Mouse (Mus musculus) layer of hippocampus, adult 2 months (tissue): ENCODE data around the gene Mthfd2. TPM values are rescaled to one million over a fixed set of nuclear protein-coding genes. Genes with fewer than 3 reads are reported as not detected.

ENCODE experiments used
- DNase-seq, 2 experiments: peaks; one replicate each; pipeline ENCODE4 v3.0.0; 2022; ENCODE audit warnings: low spot score in 2 of 2
- H3K27ac ChIP-seq: fragments of 200-600 bp; 2 replicates; pipeline ENCODE4 v1.8.1; 2022
- H3K4me3 ChIP-seq: fragments of 200-600 bp; 2 replicates; pipeline ENCODE4 v1.8.1; 2022; ENCODE audit warnings: mild to moderate bottlenecking
- CTCF ChIP-seq: fragments of 200-600 bp; conservative IDR thresholded peaks from 2 replicates; pipeline ENCODE4 v1.8.1; 2022; ENCODE audit warnings: antibody characterized with exemption, mild to moderate bottlenecking, moderate library complexity
- total RNA-seq, 2 experiments: library from RNA; stranded (reverse); gene quantifications; 2 replicates each; pipeline ENCODE4 v1.2.3; 2021

The Mthfd2 gene
- total RNA-seq, 2 experiments from 2014 or later, result 5.8 to 7.1 TPM

DNA sequence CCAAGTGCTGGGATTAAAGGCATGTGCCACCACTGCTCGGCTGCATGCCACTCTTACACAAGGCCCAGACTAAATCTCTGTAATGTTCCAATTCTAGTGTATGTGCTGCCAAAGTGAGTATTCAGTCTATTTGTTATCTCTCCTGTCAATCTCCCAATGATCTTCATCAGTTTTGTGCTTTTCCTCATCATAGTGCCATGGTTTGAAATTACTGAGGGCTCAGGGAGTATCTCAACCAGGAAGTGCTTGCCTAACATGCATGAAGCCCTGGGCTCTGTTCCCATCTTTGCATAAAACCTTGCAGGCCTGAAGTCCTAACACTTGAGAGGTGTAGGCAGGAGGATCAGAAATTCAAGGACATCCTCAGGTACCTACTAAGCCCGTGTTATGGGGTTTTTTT, 2.9 kb downstream of the Mthfd2 start:
- TF ChIP-seq CTCF, result no peak
- no peak overlapping the region for H3K27ac ChIP-seq

DNA sequence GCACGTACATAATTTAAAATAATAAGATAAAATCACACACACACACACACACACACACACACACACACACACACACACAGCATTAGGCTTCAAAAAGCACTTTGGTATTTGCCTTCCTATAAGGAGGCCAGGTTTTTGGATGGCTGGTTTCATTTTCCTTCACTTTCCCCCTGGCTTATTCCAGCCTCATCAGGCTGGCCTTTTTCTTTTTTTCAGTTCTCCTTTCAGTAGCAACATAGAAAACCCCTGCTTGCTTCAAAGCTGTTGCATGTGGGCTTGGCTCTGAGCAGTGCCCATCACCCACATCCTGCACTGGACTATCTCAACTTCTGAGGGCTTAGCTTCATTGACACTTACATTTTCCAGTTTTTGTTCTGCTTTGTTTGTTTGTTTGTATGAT, 3.8 kb downstream of the Mthfd2 start:
- Histone ChIP-seq H3K27ac (no peak overlapping the region), H3K4me3 (no peak overlapping the region)
- TF ChIP-seq CTCF, result no peak
- no peak for DNase-seq

More for the DNA sequence above, 2.9 kb downstream of the Mthfd2 start:
- no peak overlapping the region for H3K4me3 ChIP-seq
- no peak for DNase-seq

DNA sequence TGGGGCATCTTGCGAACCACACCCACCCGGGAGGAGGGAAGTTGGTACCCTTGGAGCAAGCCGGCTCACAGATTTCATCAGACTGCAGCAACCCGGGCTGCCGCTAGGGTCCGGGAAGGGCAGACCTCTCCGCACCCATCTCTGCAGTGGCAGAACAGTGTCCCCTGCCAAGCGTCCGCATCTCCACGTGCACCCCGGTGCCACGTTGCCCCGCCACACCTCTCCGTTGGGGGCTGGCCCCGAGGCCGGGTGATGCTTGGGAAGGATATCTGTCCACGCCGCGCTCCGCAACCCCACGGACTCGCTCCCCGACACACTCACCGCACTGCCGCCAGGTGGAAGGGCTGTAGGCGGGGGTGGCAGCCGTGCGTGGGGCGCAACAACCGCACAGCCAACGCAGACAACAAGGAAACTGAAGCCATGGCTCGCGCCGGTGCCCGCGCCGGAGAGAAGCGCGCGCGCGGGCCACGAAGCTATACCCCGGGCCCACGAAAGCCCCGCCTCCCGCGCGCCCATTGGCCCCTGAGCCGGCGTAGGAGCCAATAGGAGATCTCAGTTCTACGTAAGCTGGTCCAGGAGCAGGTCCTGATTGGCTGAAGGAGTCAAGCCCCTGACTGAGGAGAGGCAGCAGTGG, 8.5 kb downstream of the Mthfd2 start:
- TF ChIP-seq CTCF, result peak; percentile 90

DNA sequence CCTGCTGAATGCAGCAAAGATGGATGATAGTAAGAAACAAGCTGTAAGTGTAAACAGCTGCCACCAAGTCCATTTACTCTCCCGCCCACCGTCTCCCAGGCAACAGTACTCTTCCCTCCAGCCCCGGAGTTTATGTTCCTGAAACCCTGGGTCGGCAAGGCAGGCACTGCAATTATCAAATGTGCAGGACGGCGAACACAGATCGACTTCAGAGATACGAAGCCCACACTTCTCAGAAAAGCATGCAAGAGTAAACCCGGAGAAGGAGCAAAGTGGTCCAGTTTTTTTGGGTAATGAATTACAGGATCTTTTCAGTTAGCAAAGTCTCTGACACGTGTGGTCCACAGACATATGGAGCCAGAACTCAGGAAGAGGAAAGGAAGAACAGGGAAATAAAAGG, 9.7 kb downstream of the Mthfd2 start:
- peak overlapping the region; percentile 7; the same call in 1 of the 2 replicates for H3K4me3 ChIP-seq
- H3K27ac ChIP-seq, result no peak overlapping the region
- TF ChIP-seq CTCF, result no peak
- peak in 1 of 2 experiments; percentile 8 for DNase-seq

More for the DNA sequence above, 8.5 kb downstream of the Mthfd2 start:
- DNase-seq, result peak; percentile 92 to 93
- Histone ChIP-seq H3K4me3 (peak overlapping the region; percentile 87), H3K27ac (peak overlapping the region; percentile 71)

DNA sequence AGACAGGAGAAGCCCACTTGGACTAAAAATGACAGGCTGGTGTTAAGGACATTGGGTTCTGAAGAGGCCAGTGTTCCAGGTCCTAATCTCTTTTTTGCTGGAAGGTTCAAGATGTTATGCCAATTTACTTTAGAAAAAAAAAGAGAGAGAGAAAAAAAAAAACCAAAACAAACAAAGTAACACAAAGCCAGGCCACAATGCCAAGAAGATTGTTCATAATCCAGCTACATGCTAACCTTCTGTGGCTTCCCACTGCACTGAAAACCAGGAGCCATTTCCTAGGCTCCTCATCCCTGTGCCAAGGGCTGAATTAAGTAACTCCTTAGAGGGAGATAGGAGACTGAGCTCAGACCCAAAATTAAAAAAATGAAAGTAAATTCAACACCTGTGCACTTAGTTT, 10.4 kb downstream of the Mthfd2 start:
- TF ChIP-seq CTCF, result no peak
- Histone ChIP-seq H3K4me3 (no peak overlapping the region), H3K27ac (no peak overlapping the region)
- no peak for DNase-seq

DNA sequence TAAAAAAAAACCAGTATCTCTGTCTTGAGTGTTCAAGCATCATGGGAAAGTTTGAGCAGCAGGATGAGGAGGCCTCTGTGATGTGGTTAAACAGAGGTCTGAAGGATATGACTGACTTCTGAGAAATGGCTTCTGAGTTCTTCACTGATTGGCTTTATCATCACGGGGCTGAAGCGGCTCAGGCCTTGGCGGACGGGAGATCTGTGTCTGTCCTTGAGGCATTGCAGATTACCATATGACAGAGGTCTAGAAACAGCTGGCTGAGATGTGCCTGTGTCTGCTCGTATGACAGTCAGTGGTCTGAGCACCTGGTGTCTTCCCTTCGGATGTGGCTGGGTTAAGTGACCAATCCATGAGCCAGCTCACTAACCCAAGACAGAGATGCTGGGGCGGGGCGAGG, 13.2 kb downstream of the Mthfd2 start:
- TF ChIP-seq CTCF, result no peak
- Histone ChIP-seq H3K4me3 (no peak overlapping the region), H3K27ac (no peak overlapping the region)
- no peak for DNase-seq

DNA sequence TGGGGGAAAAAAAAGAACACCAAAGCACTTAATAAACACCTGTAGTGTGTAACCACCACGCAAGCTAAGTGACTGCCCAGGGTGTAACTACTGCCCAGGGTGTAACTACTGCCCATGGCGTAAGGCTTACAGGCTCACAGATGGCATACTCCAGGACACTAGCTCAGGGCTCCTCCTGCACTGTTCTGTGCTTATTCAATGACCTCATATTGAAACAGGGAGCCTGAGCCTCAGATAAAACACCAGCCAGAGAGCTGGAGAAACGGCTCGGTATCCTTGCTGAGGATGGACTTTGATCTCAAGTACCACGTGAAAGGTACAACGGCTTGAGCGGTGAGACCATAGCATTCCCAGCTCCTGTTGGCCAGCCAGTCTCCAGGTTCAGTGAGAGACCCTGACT, 13.7 kb downstream of the Mthfd2 start:
- no peak overlapping the region for H3K27ac ChIP-seq
- H3K4me3 ChIP-seq, result no peak overlapping the region
- no peak for DNase-seq
- TF ChIP-seq CTCF, result no peak

DNA sequence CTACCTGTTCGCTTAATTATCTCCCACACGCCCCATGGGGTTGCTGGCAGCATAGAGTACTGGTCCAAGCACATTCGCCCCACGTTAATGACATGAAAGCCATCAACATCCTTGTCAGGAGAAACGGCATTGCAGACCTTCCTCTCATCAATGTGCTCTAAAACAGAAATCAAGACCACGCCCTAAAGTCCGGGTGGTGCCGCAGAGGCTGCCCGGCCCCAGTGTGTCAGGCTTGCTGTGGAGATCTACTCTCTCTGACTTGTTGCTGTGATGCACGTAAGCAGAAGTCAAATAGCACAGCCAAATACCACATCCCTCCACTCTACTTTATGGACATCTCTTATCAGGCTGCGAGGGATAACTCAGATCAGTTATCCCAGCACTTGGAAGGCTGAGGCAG, 14.5 kb downstream of the Mthfd2 start:
- DNase-seq, result no peak
- H3K4me3 ChIP-seq, result no peak overlapping the region
- H3K27ac ChIP-seq, result no peak overlapping the region
- TF ChIP-seq CTCF, result no peak

DNA sequence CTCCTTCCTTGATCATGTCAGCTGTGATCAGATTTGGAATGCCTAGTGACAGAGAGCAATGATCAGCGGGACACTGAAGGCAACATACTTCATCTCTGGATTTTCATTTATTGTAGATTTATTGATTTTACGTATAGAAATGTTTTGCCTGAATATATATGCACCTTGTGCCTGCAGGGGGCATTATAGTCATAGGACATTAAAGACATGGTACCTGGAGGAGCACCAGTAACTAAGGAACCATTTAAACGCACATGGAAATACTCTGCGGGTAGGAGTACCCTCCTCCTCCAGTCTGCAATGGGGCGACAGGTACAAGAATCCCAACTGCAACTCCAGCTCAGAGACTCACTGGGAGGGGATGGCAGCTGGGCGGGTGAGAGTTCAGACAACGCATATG, 16.7 kb downstream of the Mthfd2 start:
- TF ChIP-seq CTCF, result no peak; the same call in 1 of the 2 replicates
- DNase-seq, result no peak
- Histone ChIP-seq H3K27ac (no peak overlapping the region), H3K4me3 (no peak overlapping the region)

DNA sequence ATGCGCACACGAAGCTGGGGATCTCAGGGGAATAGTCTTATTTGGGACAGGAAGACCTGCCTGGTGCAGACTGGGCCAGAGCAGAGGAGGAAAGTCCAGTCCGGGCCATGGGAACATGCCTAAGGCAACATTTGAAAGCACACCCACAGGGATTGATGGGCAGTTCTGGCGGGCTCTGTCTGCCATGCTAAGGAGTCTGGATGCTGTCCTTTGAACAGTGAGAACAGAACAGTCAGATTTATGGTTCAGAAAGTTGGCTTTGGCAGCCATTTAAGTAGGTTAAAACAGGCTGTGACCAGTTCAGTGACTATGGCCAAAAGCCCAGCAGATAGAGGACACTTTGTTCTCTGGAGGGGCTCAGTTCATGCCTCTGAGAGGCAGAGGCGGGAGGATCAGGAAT, 23.4 kb downstream of the Mthfd2 start:
- TF ChIP-seq CTCF, result no peak
- Histone ChIP-seq H3K4me3 (no peak overlapping the region), H3K27ac (no peak overlapping the region)
- no peak for DNase-seq

DNA sequence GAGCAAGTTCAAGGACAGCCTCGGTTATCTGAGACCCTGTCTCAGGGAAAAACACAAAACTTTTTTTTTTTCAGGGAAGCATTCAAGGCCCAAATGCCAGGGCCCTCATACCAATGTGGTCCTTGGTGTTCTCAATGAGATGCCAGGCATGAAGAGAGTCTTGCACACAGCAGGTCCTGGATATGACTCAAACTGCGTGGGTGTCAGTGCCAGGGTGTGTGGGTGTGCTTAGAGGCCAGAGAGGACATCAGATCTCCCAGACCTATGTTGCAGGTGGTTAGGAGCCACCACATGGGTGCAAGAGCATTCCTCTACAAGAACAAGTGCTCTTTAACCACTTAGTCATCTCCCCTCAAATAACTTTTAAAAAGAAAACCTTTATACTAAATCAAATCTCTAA, 24.4 kb downstream of the Mthfd2 start:
- no peak for TF ChIP-seq CTCF
- H3K27ac ChIP-seq, result no peak overlapping the region
- DNase-seq, result no peak
- no peak overlapping the region for H3K4me3 ChIP-seq

DNA sequence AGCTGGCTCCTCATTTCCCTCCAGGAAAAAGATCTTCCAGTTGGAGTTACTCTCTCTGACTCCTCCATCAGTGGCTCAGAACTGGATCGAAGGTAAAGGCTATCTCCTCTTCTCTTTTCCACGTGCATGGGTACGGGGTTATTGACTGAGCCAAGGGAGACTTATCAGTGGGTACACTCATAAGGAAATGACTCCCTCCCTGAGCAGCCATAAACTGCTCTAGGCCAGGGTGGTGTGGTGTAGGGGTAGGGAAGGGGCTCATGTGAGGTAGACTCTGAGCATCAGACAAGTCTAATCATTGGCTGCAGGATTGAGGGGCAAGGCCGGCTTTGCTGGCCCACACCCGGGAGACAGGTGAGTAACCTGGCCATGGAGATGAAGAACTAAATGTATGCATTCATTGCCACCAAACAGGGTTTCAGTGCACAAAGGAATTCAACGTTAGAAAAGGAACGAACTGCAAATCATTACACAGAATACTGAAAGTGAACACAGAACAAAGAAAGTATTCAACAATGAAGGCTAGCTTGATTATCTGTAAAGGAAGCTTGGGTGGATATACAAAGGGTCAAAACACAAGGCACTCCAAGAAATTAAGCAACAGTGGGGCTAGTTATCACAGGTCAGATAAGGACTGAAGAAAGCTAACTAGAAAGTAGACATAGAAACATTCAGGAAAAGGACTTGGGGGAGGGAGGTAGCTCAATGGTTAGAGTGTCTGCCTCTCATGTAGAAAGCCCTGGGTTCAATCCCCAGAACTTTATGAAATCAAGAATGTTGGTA, 25.1 kb downstream of the Mthfd2 start:
- TF ChIP-seq CTCF, result no peak
- no peak for DNase-seq
- Histone ChIP-seq H3K4me3 (no peak overlapping the region), H3K27ac (no peak overlapping the region)

DNA sequence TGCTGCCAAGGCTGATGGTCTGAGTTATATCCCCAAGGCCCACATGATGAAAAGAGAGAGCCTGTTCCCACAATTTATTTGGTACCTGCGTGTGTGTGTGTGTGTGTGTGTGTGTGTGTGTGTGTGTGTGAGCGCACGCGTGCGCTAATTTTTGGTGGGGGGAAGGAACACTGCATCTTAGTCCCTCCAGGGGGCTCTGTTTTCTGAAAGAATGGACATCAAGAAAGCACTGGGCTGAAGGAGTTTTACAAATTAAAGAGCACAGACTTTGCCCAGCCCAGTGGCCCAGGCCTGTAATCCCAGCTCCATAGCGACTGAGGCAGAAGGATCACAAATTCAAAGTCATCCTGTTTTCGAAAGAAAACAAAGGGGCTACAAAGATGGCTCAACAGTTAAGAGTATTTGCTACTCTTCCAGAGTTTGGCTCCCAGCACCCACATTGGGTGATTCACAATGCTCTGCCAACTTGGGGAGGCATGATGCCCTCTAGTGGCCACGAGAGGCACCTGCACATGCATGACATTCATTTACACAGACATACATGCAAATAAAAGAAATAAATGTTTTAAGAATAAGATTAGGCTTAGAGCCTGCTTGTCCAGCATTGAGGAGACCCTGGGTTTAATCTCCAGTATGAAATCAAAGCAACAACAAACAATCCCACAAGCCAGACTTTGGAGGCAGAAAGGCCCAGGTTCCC, 45.3 kb downstream of the Mthfd2 start:
- no peak for DNase-seq
- Histone ChIP-seq H3K27ac (no peak overlapping the region), H3K4me3 (no peak overlapping the region)
- peak; percentile 77 for TF ChIP-seq CTCF
